Mouse (Mus musculus) E14TG2a.4 (cell line): ENCODE results near the gene Stard3nl.

Experiments
- CTCF ChIP-seq: conservative IDR thresholded peaks from 2 replicates; pipeline ENCODE4 v1.5.1; 2014; ENCODE audit warnings: low read length
- POU5F1 ChIP-seq: IDR thresholded peaks from 2 replicates; pipeline ENCODE4 v1.6.1; 2014; ENCODE audit warnings: low read length, borderline replicate concordance

DNA sequence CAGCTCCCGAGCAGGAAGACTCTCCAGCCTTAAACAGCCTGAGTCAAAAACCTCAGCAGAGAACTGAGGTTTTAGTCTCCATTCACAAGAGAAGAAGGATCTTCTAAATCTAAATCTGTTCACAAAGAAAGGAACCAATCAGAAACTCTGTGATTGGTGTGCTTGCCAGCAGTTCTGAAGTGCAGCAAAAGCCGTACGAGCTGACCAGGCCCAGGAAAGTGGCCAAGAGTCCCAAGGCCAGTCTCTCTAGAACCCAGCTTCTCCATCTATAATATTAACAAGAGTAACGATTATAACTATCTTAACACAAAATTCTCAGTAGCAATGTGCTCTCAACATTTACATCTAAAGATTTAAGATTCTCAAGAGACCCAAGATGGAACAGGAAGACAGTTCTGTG is 4.0 kb downstream of the Stard3nl start:
- TF ChIP-seq CTCF (no peak), POU5F1 (no peak)
